Mouse (Mus musculus) urinary bladder, postnatal 4 days (tissue): ENCODE measurements around the gene Tnfrsf8.
"Not testable (repeated sequence)": the region's sequence is repeated elsewhere in the genome, so short reads cannot be mapped to it uniquely, and the experiment has no call there.

Source experiments
- DNase-seq, 2 experiments: peaks; one replicate each; pipeline ENCODE4 v3.0.0; 2021 to 2022; ENCODE audit warnings: low spot score in 2 of 2

The Tnfrsf8 gene

GRCm38 (mm10) chr4:145310859-145311258, 4.1 kb downstream of the Tnfrsf8 start:
- peak in 1 of 2 experiments; percentile 30 for DNase-seq

GRCm38 (mm10) chr4:145306422-145306821, 8.5 kb downstream of the Tnfrsf8 start:
- DNase-seq, result peak in 1 of 2 experiments; percentile 32

- not testable (repeated sequence) for DNase-seq
These were observed 9.2 kb downstream of the Tnfrsf8 start for GRCm38 (mm10) chr4:145305661-145306362.

GRCm38 (mm10) chr4:145304109-145304508, 10.9 kb downstream of the Tnfrsf8 start:
- DNase-seq, result no peak

- no peak for DNase-seq
These were observed 12.9 kb downstream of the Tnfrsf8 start for GRCm38 (mm10) chr4:145302106-145302505.

- no peak for DNase-seq
These were observed 14.6 kb downstream of the Tnfrsf8 start for GRCm38 (mm10) chr4:145300210-145300927.

- DNase-seq, result no peak
These were observed 15.6 kb downstream of the Tnfrsf8 start for GRCm38 (mm10) chr4:145299355-145299754.

GRCm38 (mm10) chr4:145298846-145299245, 16.1 kb downstream of the Tnfrsf8 start:
- DNase-seq, result no peak

- peak; percentile 37 to 69 for DNase-seq
These were observed 19.2 kb downstream of the Tnfrsf8 start for GRCm38 (mm10) chr4:145295589-145296300.

GRCm38 (mm10) chr4:145294588-145294987, 20.4 kb downstream of the Tnfrsf8 start:
- no peak for DNase-seq

GRCm38 (mm10) chr4:145286369-145287120, 28.4 kb downstream of the Tnfrsf8 start:
- DNase-seq, result peak in 1 of 2 experiments; percentile 65

GRCm38 (mm10) chr4:145284675-145285074, 30.3 kb downstream of the Tnfrsf8 start:
- DNase-seq, result no peak

- DNase-seq, result no peak
These were observed 31.5 kb downstream of the Tnfrsf8 start for GRCm38 (mm10) chr4:145283441-145283840.

GRCm38 (mm10) chr4:145280966-145281365, 34.0 kb downstream of the Tnfrsf8 start:
- DNase-seq, result no peak

- DNase-seq, result no peak
These were observed 36.1 kb downstream of the Tnfrsf8 start for GRCm38 (mm10) chr4:145278724-145279370.

GRCm38 (mm10) chr4:145278231-145278630, 36.7 kb downstream of the Tnfrsf8 start:
- no peak for DNase-seq

- DNase-seq, result no peak
These were observed 38.4 kb downstream of the Tnfrsf8 start for GRCm38 (mm10) chr4:145276368-145277249.

- DNase-seq, result no peak
These were observed 40.1 kb downstream of the Tnfrsf8 start for GRCm38 (mm10) chr4:145274887-145275286.

GRCm38 (mm10) chr4:145273923-145274322, 41.0 kb downstream of the Tnfrsf8 start:
- no peak for DNase-seq

GRCm38 (mm10) chr4:145272763-145273162, 42.2 kb downstream of the Tnfrsf8 start:
- DNase-seq, result peak in 1 of 2 experiments; percentile 38
